ENCODE assay signal across 32 mouse cellular contexts in the genomic region with DNA sequence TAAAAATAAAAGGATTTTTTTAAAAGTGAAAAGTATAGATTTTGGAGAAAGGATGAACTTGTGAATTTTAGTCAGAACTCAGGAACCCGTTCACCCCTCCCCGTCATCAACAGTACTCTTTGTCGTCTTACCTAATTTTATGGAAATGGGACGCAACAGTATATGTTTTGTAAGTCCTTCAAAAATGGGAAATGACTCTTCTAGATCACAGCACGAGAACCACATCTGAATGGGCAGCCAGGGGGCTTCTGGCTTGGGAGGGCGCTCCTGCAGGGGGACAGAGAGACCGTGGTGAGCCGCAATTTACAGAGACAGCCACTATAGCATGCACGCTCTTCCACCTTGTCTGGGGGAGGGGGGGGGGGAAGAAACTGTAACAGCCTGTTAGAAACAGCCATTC.
"Had no signal": no experiment of that assay in that cellular context is flagged by ENCODE, and none has a peak within 500 bp of the region (broad histone marks: within the 10 kb centered on the region; RNA-seq: fewer than 3 reads in every experiment).

No protein-coding gene starts in this region.

- H3K36me3 ChIP-seq: limb, embryonic 10.5 days; limb, embryonic 12.5 days; limb, embryonic 13.5 days; limb, embryonic 15.5 days; liver, embryonic 12.5 days; liver, embryonic 13.5 days; liver, embryonic 15.5 days; lung, embryonic 15.5 days; midbrain, embryonic 10.5 days; midbrain, embryonic 12.5 days; midbrain, embryonic 13.5 days; midbrain, embryonic 15.5 days; neural tube, embryonic 12.5 days had no signal

- H3K9ac ChIP-seq: limb, embryonic 12.5 days; limb, embryonic 13.5 days; limb, embryonic 15.5 days; liver, embryonic 12.5 days; liver, embryonic 13.5 days; liver, embryonic 14.5 days; liver, embryonic 15.5 days; liver, postnatal 0 days; lung, embryonic 14.5 days; lung, embryonic 15.5 days; midbrain, embryonic 12.5 days; midbrain, embryonic 13.5 days; midbrain, embryonic 15.5 days; neural tube, embryonic 12.5 days had no signal

- H3K4me3 ChIP-seq: left cerebral cortex, adult 2 months; limb, embryonic 10.5 days; limb, embryonic 12.5 days; limb, embryonic 13.5 days; limb, embryonic 15.5 days; liver, embryonic 12.5 days; liver, embryonic 13.5 days; liver, embryonic 15.5 days; lung, embryonic 15.5 days; megakaryocyte, embryonic 14.5 days; midbrain, embryonic 10.5 days; midbrain, embryonic 12.5 days; midbrain, embryonic 13.5 days; midbrain, embryonic 15.5 days; myocyte; neural tube, embryonic 12.5 days had no signal

- H3K4me2 ChIP-seq: limb, embryonic 12.5 days; limb, embryonic 13.5 days; limb, embryonic 15.5 days; liver, embryonic 11.5 days; liver, embryonic 12.5 days; liver, embryonic 13.5 days; liver, embryonic 15.5 days; lung, embryonic 14.5 days; lung, embryonic 15.5 days; midbrain, embryonic 12.5 days; midbrain, embryonic 13.5 days; midbrain, embryonic 15.5 days; neural tube, embryonic 12.5 days had no signal

- H3K9me3 ChIP-seq: limb, embryonic 10.5 days; limb, embryonic 15.5 days; liver, embryonic 15.5 days; lung, embryonic 15.5 days; midbrain, embryonic 15.5 days; neural tube, embryonic 12.5 days had no signal

- H3K27ac ChIP-seq: left cerebral cortex, adult 2 months; limb, embryonic 10.5 days; limb, embryonic 12.5 days; limb, embryonic 13.5 days; limb, embryonic 15.5 days; liver, embryonic 12.5 days; liver, embryonic 13.5 days; liver, embryonic 14.5 days; liver, embryonic 15.5 days; lung, embryonic 15.5 days; macrophage; midbrain, embryonic 10.5 days; midbrain, embryonic 12.5 days; midbrain, embryonic 13.5 days; midbrain, embryonic 15.5 days; neural tube, embryonic 12.5 days had no signal

- ATAC-seq: liver, embryonic 12.5 days; liver, postnatal 0 days; lung, postnatal 0 days; midbrain, embryonic 13.5 days; midbrain, embryonic 15.5 days; midbrain, embryonic 16.5 days had no signal

- DNase-seq: left cerebral cortex, postnatal 4 days; liver; liver, embryonic 13.5 days; liver, postnatal 0 days; lung, adult 18-20 months; lung, adult 2 months; lung, embryonic 14.5 days; lung, postnatal 10 days; lung, postnatal 14 days; lung, postnatal 36 days; lung, postnatal 4 days; midbrain, embryonic 14.5 days had no signal

- H3K4me1 ChIP-seq: limb, embryonic 10.5 days; limb, embryonic 12.5 days; limb, embryonic 13.5 days; limb, embryonic 15.5 days; liver, embryonic 12.5 days; liver, embryonic 13.5 days; liver, embryonic 15.5 days; lung, embryonic 15.5 days; megakaryocyte, embryonic 14.5 days; midbrain, embryonic 10.5 days; midbrain, embryonic 12.5 days; midbrain, embryonic 13.5 days; midbrain, embryonic 15.5 days; neural tube, embryonic 12.5 days had no signal

- H3K27me3 ChIP-seq: limb, embryonic 12.5 days; limb, embryonic 13.5 days; limb, embryonic 15.5 days; liver, embryonic 12.5 days; liver, embryonic 13.5 days; liver, embryonic 15.5 days; lung, embryonic 15.5 days; megakaryocyte, embryonic 14.5 days; midbrain, embryonic 12.5 days; midbrain, embryonic 13.5 days; midbrain, embryonic 15.5 days; neural tube, embryonic 12.5 days had no signal
